Mouse (Mus musculus): ENCODE results near the gene Map3k4.

The Map3k4 gene

DNA sequence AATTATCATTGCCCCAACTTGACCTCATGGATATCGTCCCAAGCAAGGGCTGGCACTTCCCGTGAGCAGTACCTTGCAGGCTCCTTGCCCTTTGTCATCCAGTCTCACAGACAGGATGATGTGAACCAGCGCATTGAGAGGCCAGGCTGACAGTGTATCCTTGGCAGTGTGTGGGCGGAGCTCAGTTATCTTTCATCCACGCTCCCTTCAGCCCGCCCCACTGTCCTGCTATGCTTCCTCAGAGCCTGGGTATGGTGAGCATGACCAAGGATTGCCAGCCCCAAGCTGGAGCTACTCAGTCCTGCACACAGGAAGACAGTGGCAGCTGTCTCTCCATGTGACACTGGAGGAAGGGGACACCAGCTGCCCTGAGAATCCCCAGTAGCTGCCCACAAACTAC lies 102.4 kb downstream of the Map3k4 start:
- DNase-seq: no peak

- no peak for DNase-seq
Measured at GRCm38 (mm10) chr17:12213430-12213829, 105.2 kb downstream of the Map3k4 start.

DNA sequence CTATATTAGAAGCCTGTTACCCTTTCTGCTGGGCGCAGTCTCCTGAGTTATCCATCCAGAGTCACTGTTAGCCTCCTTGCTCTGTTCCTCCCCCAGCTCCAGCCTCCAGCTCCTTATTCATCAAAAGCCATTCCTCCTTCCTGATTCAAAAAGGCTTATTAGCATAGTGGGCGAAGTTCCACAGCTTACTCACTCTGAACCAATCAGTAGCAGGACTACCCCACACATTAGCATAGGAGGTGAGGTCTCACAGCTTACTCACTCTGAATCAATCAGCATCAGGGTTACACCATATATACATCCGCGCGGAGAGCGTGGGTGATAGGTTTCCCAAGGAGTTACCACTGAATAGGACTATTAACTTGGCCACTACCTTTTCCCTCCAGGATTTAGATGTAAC lies 106.3 kb downstream of the Map3k4 start:
- DNase-seq: no peak

GRCm38 (mm10) chr17:12211890-12212289 lies 106.7 kb downstream of the Map3k4 start:
- DNase-seq: no peak

DNA sequence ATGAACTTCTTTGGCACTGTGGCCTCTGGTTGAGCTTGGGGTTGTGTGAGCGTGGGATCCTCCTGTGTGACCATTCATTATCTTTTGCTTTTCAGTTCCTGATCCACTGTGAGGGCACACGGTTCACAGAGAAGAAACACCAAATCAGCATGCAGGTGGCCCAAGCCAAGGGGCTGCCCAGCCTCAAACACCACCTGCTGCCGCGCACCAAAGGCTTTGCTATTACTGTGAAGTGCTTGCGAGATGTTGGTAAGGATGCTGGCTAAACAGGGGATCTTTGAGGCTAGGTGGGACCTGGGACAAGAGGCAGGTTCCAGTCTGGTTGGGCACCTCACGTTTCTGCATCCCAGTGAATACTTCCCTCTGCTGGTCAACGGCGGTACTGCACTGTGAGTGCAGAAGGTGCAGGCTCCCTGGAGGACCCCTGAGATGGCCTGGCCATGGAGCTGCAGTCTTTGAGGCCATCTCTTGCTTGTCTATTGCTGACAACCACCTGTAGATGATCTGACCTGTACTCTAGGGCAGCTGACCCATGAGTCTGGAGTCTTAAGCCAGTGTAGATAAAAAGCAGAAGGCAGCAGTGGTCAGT lies 108.0 kb downstream of the Map3k4 start:
- peak; percentile 96 to 98 for DNase-seq

GRCm38 (mm10) chr17:12209481-12209880 lies 109.1 kb downstream of the Map3k4 start:
- no peak for DNase-seq

GRCm38 (mm10) chr17:12207022-12207548 lies 111.5 kb downstream of the Map3k4 start:
- DNase-seq: peak in 1 of 2 experiments; percentile 63

DNA sequence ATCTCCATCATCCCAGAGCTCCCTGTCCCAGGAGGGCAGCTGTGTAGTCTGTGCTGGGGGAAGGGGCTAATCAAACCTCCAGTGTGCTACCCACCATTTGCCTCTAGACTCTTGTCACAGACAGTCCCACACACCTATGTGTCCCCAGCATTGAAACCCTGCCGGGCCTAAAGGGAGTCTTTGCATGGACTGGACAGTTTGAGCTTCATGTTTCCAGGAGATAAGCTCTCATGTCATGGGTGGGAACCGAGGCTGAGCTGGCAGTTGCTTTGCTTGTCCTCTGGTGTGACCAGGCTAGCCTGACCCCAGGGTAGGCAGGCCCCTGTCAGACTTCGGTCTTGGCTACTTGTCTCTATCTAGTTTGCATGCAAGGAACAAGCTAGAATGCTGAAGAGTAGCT lies 112.3 kb downstream of the Map3k4 start:
- no peak for DNase-seq

DNA sequence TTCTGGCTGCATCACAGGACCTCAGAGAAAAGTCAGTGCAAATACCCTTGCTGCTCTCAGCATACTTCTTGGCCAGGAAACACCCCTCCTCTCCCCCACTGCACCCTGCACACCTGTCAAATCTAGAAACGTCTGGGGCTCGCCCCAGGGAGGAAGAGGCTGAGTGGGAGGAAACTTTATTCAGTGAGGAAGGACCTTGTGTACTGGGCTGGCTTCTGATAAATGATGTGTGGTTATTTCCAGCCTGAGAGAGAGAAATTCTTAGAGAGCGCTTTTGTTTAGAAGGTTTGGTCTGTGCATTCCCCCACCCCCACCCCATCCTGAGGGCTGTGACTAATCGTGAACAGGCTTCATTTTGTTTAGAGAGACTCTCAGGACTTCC lies 112.9 kb downstream of the Map3k4 start:
- no peak for DNase-seq

DNA sequence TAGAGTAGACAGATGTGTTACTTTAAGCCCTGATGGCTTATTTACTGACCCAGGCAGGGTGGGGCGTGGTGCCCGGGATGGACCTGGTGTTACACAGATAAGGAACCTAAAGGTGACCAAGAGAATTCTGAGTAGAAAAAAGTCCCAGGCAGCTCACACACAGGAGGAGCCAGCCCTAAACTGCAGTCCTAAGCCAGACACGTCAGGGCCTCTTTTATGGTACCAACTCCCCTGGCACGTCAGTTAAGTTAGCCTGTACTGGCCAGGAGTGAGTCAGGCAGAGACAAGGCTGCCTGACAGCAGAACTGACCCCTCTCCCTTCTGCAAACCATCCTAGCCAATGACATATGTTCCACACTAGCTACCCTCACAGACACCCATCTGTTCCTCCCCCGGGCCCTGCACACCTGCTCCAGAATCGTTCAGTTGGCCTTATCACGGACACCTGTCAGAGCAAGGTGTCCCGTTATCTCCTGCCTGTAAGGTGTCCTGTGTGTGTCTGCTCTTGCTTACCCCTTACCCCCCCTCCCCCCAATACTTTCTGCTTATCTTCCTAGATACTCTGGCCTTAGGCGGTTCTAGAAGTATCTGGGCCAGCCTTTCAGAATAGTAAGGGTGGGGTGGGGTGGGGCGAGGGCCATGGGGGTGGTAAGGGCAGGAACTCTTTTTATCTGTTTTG lies 113.4 kb downstream of the Map3k4 start:
- DNase-seq: no peak

GRCm38 (mm10) chr17:12204689-12205014 lies 113.9 kb downstream of the Map3k4 start:
- DNase-seq: no peak

GRCm38 (mm10) chr17:12204246-12204645 lies 114.3 kb downstream of the Map3k4 start:
- DNase-seq: no peak

DNA sequence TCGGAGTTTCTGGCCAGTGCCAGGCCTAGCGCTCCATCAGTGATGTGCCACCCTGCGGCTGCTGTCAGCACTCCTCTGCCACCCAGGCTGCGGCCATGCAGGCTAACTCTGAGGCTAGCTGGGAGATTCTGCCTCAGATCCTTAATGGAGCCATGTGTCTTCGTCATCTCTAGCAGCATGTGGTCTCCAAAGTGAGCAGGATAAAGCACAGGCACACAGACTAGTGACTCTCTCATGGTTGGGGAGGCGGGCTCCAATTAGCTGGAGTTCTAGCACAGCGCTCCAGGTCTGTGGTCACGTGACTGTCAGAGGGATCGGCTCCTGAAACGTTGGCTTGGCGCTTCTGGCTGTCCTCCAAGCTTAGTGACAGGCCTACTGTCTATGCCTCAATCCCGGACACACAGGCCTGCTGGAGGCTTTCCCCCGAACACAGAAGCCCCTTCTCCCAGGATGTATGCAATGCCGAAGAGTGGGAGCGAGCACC lies 115.1 kb downstream of the Map3k4 start:
- DNase-seq: peak; percentile 85 to 89

- DNase-seq: no peak
Measured at GRCm38 (mm10) chr17:12201086-12201485, 117.5 kb downstream of the Map3k4 start.

DNA sequence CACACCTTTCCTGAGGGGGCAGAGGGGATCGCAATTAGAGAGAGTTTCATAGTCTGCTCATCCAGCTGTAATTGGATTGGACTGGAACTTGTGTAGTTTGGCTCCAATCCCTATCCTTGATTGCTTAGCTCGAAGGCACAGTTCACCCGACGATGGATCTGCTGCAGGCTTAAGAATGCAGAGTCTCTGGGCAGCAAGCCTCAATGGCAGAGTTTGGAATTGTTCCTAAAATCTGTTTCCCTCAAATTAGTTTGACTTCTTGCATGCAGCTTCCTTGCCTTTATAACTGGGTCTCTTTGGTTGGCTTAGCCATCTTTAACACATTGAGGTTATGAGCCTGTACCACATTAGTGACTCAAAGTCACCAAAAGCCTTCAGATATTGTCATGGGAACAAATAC lies 118.7 kb downstream of the Map3k4 start:
- peak; percentile 45 to 46 for DNase-seq

DNA sequence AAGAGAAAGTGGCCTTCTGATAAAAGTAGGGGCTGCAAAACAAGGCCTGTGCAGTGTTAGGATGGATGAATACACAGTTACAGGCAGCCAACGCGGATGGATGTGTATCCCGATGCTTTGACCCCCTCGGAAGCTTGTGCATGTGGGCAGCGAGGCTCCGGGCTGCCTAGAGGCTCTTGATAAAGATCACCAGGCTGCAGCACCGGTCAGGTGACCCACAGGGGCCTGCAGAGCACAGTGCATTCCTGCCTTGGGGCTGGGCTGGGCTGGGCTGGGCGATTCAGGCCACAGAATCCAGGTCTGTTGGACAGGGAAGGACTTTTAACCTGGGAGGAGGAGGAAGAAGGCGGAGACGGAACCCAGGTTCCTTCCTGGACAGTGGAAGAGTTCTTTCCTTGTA lies 123.0 kb downstream of the Map3k4 start:
- DNase-seq: no peak

- DNase-seq: no peak
Measured at GRCm38 (mm10) chr17:12195137-12195536, 123.5 kb downstream of the Map3k4 start.

- DNase-seq: peak; percentile 52 to 65
Measured at GRCm38 (mm10) chr17:12187782-12188181, 130.8 kb downstream of the Map3k4 start.

DNA sequence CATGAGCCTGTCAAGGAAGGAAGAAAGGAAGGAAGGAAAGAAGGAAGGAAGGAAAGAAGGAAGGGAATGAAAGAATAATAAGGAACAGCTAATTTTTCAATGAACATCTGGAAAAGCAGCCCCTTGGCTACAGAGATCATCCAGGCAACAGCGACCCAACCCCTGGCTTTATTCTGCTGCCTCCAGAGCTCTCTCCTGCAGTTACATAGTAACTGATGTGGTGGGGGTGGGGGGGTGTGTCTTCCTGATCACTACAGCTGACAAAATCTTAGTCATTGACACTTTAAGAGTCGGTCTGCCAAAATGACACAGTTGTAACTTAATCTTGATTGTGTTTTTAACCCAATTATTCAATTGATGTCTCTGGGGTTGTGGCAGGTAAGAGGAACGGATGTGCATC lies 132.3 kb downstream of the Map3k4 start:
- DNase-seq: no peak

DNA sequence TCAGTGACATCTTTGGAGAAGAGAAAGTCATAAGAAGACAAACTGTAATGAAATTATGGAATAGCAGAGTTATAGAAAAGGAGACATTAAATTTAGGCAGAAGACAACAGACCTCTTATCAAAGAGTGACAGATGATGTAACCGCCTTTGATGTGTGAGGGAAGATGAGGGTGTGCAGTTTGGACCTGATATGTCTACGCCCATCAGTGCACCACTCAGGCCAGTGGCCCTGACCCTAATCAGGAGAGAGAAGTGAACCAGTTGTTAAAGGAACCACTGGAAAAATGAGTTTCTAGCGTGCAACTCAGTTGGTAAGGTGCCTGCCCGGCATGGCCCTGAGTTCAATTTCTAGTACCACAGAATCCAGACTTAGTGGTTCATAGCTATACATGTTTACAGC lies 132.7 kb downstream of the Map3k4 start:
- no peak for DNase-seq

DNA sequence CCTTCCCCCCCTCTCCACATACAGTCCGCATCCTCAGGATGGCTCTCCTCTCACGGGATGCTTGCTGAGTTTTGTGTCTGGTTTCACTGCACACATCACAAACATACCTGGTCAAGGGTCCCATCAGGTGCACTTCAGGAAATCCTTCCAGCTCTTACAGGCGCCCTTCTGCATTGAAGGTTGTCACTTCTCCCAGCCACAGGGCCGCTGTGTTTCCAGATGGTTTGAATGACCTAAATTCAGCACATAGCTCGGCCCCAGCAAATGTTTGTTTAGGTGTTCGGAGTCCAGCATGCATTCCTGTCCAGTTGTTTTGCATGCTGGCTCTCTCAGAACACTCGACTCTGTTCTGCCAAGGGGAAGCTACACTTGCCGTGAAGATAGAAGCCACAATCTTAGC lies 134.3 kb downstream of the Map3k4 start:
- DNase-seq: no peak

DNA sequence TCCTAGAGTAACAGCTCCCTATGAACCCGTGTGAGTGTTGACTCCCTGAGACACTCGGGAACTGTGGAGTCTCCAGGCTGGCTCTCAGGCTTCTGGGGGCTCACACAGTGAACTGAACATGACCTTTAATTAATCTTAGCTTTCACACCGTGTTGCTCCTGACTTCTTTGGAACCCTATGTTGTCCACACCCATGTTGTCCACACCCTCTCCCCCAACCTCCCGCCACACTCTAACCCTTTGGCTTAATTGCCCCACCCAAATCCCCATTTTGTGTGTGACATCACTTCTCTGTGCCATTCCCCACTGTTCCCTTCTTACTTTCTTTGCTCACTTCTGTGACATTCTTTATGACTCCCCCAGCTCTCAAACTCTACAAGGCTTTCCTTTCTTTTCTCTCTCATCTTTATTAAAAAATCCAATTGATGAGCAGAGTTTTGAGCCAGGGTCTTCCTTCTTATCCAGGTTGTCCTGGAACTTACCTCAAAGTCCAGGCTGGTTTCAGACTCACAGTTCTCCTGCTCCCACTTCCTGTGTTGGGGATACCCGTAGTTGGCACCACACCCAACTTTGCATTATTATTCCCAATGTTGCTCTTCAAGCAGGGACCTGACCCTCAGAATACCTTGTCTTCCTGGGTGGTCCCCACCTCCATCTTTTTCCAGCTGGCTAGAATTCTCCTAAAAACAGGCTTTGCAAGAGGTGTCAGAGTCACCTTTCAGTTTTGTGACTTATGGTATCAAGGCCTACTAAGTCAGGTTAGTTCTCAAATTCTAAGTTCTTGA lies 135.7 kb downstream of the Map3k4 start:
- DNase-seq: no peak

DNA sequence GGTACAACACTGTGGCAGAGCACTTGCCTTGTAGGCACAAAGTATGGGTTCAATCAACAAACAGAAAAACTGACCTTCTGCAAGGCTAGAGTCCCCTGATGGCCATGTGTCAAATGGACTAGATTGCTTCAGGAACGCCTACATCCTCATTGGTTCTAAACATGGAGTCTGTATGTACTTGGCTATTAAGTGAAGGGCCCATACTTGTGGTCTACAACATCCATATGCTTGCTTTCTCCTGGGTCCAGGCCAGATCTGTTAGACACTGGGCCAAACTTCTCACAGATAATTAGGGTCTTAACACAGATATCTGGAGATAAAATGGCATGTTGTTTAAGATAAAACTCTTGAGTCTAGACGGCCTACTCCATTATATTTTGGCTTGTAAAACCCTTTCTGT lies 138.8 kb downstream of the Map3k4 start:
- DNase-seq: no peak

DNA sequence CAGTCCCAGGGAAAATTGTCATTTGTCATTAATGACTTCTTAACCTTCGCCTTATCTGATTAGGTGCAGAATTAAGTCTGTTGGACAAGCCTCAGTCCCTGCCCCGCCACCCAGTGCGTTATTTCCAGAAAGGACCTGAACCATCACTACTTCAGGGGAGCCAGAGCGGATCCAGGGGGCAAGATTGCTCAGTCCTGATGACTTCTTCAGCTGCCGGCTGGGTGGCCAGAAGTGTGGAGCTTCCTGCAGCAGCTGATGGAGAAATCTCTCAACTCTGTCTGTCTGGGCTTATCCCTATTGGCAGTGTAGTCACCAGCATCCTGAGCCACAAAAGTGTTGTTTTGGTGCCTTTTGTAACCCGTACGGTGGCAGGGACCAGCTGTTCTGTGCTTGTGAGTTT lies 139.3 kb downstream of the Map3k4 start:
- no peak for DNase-seq

Measured in cerebellum, postnatal 10 days (tissue).